Mouse (Mus musculus) retina, postnatal 7 days (tissue): ENCODE measurements around the gene Galr2.

Source experiments
- DNase-seq: peaks from one replicate; pipeline ENCODE4 v3.0.0-alpha.2; 2012; ENCODE audit warnings: low read depth, low spot score

Galr2 gene

GRCm38 (mm10) chr11:116280751-116281663 lies at the start of gene Galr2:
Gene Galr2, plus strand, starts transcription at chr11:116280939.
- no peak for DNase-seq

- no peak for DNase-seq
Observed at GRCm38 (mm10) chr11:116232427-116232826, 48.3 kb upstream of the Galr2 start.

GRCm38 (mm10) chr11:116234901-116235300 lies 45.8 kb upstream of the Galr2 start:
- no peak for DNase-seq

- DNase-seq = no peak
Observed at GRCm38 (mm10) chr11:116237742-116238395, 42.9 kb upstream of the Galr2 start, which contains the start of gene Evpl. Gene Evpl, minus strand, starts transcription at chr11:116238077.

- no peak for DNase-seq
Observed at GRCm38 (mm10) chr11:116239797-116240196, 40.9 kb upstream of the Galr2 start.

- DNase-seq = no peak
Observed at GRCm38 (mm10) chr11:116241744-116242235, 38.9 kb upstream of the Galr2 start.

- no peak for DNase-seq
Observed at GRCm38 (mm10) chr11:116244580-116244979, 36.2 kb upstream of the Galr2 start.

- no peak for DNase-seq
Observed at GRCm38 (mm10) chr11:116245616-116246015, 35.1 kb upstream of the Galr2 start.

- DNase-seq = no peak
Observed at GRCm38 (mm10) chr11:116247502-116248222, 33.1 kb upstream of the Galr2 start.

- DNase-seq = no peak
Observed at GRCm38 (mm10) chr11:116250898-116251297, 29.8 kb upstream of the Galr2 start.

GRCm38 (mm10) chr11:116253076-116253600 lies 27.6 kb upstream of the Galr2 start:
- DNase-seq = no peak

- no peak for DNase-seq
Observed at GRCm38 (mm10) chr11:116254627-116255026, 26.1 kb upstream of the Galr2 start.

GRCm38 (mm10) chr11:116255090-116255981 lies 25.4 kb upstream of the Galr2 start:
- no peak for DNase-seq

GRCm38 (mm10) chr11:116255982-116256675 lies 24.6 kb upstream of the Galr2 start:
- no peak for DNase-seq

GRCm38 (mm10) chr11:116259461-116259860 lies 21.3 kb upstream of the Galr2 start:
- no peak for DNase-seq

GRCm38 (mm10) chr11:116260259-116260658 lies 20.5 kb upstream of the Galr2 start:
- DNase-seq = no peak

GRCm38 (mm10) chr11:116265352-116265751 lies 15.4 kb upstream of the Galr2 start:
- DNase-seq = no peak

GRCm38 (mm10) chr11:116265850-116266249 lies 14.9 kb upstream of the Galr2 start:
- DNase-seq = no peak

GRCm38 (mm10) chr11:116267637-116268036 lies 13.1 kb upstream of the Galr2 start:
- no peak for DNase-seq

- DNase-seq = no peak
Observed at GRCm38 (mm10) chr11:116268313-116268712, 12.4 kb upstream of the Galr2 start.
